Mouse (Mus musculus): ENCODE measurements around the gene Gm45844.
"Not testable (repeated sequence)": the region's sequence is repeated elsewhere in the genome, so short reads cannot be mapped to it uniquely, and the experiment has no call there.

The Gm45844 gene

GRCm38 (mm10) chr7:7277966-7278567, at the start of gene Gm45844:
TSS of gene Gm45844 (minus strand) at chr7:7278289.
- peak; percentile 92 to 95 for DNase-seq (ENCODE audit: low spot score in 2 of 2)

GRCm38 (mm10) chr7:7295595-7295994, 17.5 kb upstream of the Gm45844 start:
- DNase-seq (ENCODE audit: low spot score in 2 of 2): no peak

- no peak for DNase-seq (ENCODE audit: low spot score in 2 of 2)
These were observed 3.3 kb upstream of the Gm45844 start for GRCm38 (mm10) chr7:7281383-7281782.

- DNase-seq (ENCODE audit: low spot score in 2 of 2): not testable (repeated sequence)
These were observed 533 bp downstream of the Gm45844 start for GRCm38 (mm10) chr7:7277556-7277955.

- not testable (repeated sequence) for DNase-seq (ENCODE audit: low spot score in 2 of 2)
These were observed 30.9 kb downstream of the Gm45844 start, which contains the start of gene Vmn2r29 for GRCm38 (mm10) chr7:7247228-7247627. TSS of gene Vmn2r29 (minus strand) at chr7:7247328.

- DNase-seq (ENCODE audit: low spot score in 2 of 2): peak; percentile 39 to 43
These were observed 68.6 kb downstream of the Gm45844 start, which contains the start of gene Zfp772 for GRCm38 (mm10) chr7:7209313-7210151. TSS of gene Zfp772 (minus strand) at chr7:7209998.

- peak; percentile 55 to 76 for DNase-seq (ENCODE audit: low spot score in 2 of 2)
These were observed 89.7 kb downstream of the Gm45844 start for GRCm38 (mm10) chr7:7188191-7188942.

GRCm38 (mm10) chr7:7187417-7188190, 90.5 kb downstream of the Gm45844 start:
- no peak for DNase-seq (ENCODE audit: low spot score in 2 of 2)

- no peak for DNase-seq (ENCODE audit: low spot score in 2 of 2)
These were observed 92.2 kb downstream of the Gm45844 start for GRCm38 (mm10) chr7:7185897-7186296.

- peak; percentile 37 to 61 for DNase-seq (ENCODE audit: low spot score in 2 of 2)
These were observed 106.6 kb downstream of the Gm45844 start, which contains the start of gene Zfp418 for GRCm38 (mm10) chr7:7171227-7172147. TSS of gene Zfp418 (plus strand) at chr7:7171330.
